8 mouse cellular contexts compared by ENCODE assay signal in the genomic region with DNA sequence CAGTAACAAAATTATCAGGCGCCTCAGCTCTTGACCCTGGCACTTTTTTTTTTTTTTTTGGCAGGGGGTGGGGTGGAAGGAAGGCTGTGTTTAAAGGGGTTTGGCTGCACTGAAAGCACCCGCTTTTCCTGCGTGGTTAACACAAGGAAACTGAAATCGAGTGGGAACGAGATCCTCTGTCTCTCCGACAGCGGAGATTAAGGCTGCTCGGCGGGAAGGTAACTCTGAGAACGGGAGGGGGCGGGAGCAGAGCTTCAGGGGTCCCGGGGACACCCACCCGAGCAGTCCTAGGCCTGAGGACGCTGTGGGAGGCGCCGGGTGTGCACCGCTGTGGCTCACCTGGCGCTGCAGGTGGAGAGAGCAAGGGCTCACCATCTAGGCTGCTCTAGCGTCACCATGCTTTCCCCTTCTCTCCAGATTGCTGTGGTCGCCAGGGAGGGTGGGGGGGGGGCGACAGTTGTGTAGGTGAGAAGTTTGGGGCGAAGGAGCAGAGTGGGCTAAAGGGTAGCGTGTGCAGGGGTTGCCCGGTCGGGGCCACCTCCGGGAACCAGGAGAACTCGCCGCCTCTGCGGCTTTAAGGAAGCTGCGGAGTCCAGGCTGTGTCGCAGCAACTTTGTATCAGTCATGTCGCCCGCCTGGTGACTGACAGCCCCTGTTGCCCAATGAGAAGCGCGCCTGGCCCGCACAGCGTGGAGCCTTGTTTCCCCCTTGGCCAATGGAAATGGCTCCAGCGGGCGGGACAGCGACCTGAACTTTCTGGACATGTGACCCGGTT. TPM values are rescaled to one million over a fixed set of nuclear protein-coding genes. Genes with fewer than 3 reads are reported as not detected.
DNase-seq lines count a peak whose midpoint lies in the region; ATAC-seq lines count a peak whose summit lies in the region.

No protein-coding gene starts in this region.

- peak overlapping the region; percentile 100 for H3K4me2 ChIP-seq in hindbrain, embryonic 14.5 days (replicated peaks)

- no peak overlapping the region for H3K27ac ChIP-seq in hindbrain, embryonic 14.5 days

- no peaks in the 10 kb centered on the region for H3K36me3 ChIP-seq in hindbrain, embryonic 14.5 days (replicated peaks; ENCODE audit: control insufficient read depth, insufficient read depth)

- peaks cover 17% of the 10 kb centered on the region for H3K4me1 ChIP-seq in hindbrain, embryonic 14.5 days (replicated peaks; ENCODE audit: control insufficient read depth, insufficient read depth, low read length)

- H3K4me3 ChIP-seq in hindbrain, embryonic 14.5 days (replicated peaks; ENCODE audit: low read length), result peak overlapping the region; percentile 77

- H3K9ac ChIP-seq in hindbrain, embryonic 14.5 days, result peak overlapping the region; percentile 70

- no peaks in the 10 kb centered on the region for H3K9me3 ChIP-seq in hindbrain, embryonic 14.5 days (ENCODE audit: control insufficient read depth, low read length)

- peak; percentile 96 for ATAC-seq in hindbrain, embryonic 14.5 days (ENCODE audit: low FRiP score)

- peak; percentile 51 for DNase-seq in T-cell, adult 2 months (ENCODE audit: low spot score)
- DNase-seq in cerebellum, postnatal 25 days, result peak; percentile 95 to 96
- peak; percentile 96 to 98 for DNase-seq in frontal cortex, postnatal 36 days (ENCODE audit: low spot score in 2 of 2)
- peak; percentile 88 for DNase-seq in hindbrain, embryonic 14.5 days (ENCODE audit: low spot score)
- DNase-seq in layer of hippocampus, postnatal 25 days (ENCODE audit: extremely low spot score in 1 of 2, low spot score in 1 of 2), result peak; percentile 87 to 90
- peak; percentile 96 for DNase-seq in lung, postnatal 14 days
- peak; percentile 96 for DNase-seq in ovary, postnatal 36 days (ENCODE audit: low spot score)
- DNase-seq in thymus, postnatal 14 days, result peak; percentile 67

- under 1% methylated on average over 41 of the region's 41 CpGs for WGBS in hindbrain, embryonic 14.5 days

- peaks cover 36% of the 10 kb centered on the region for H3K27me3 ChIP-seq in hindbrain, embryonic 14.5 days (ENCODE audit: control insufficient read depth, insufficient read depth, low read length)

RNA-seq across cellular contexts. Expression of a gene that starts 2.4 kb away (rescaled TPM):
- 3.7 and 6.0 TPM in 2 replicates for polyA plus RNA-seq in hindbrain, embryonic 14.5 days (2014; fragmentation: Nextera tagmentation; extraction: Ambion mirVana)
- total RNA-seq in layer of hippocampus, postnatal 25 days (2021), result 100 to 1,000 TPM; 133 to 181 TPM
